Mouse (Mus musculus): ENCODE data around the gene Prrg4. TPM values are rescaled to one million over a fixed set of nuclear protein-coding genes. Genes with fewer than 3 reads are reported as not detected.

The Prrg4 gene
- total and polyA plus RNA-seq, 3 experiments: not detected

DNA sequence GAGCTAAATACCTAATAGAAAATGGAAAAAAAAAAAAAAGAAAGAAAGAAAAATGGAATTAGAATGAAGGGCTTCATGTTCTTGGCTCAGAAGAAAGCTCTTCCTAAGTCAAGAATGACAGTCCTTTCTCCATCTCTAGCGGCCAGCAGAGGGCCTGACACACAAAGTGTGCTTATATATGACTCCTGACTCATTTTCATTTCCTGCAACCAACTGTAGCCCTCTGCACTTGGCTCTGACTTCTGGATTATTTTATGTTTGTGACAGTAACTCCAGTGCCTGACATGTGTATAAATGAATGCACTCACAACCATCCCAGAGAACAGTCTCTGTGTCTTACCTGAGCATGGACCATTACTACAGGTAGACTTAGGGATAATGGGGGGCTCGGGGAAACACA lies 2.0 kb downstream of the Prrg4 start:
- Histone ChIP-seq H3K27ac (ENCODE audit: control insufficient read depth, low read depth, low read length) (no peak overlapping the region), H3K9me3 (replicated peaks; ENCODE audit: insufficient read depth, low read length) (no peaks in the 10 kb centered on the region), H3K4me3 (ENCODE audit: control insufficient read depth in 1 of 2, insufficient read depth in 1 of 2, low read depth in 2 of 2, low read length in 2 of 2) (no peak overlapping the region), H3K27me3 (ENCODE audit: control insufficient read depth in 1 of 2, insufficient read depth in 2 of 2, low read length in 2 of 2) (peaks cover 8 to 10% of the 10 kb centered on the region in 2 experiments; a peak in 3 of 4 replicates), H3K79me2 (ENCODE audit: control insufficient read depth, insufficient read depth, low read length, poor library complexity) (no peaks in the 10 kb centered on the region), H3K36me3 (ENCODE audit: control insufficient read depth in 1 of 2, insufficient read depth in 2 of 2, low read length in 2 of 2) (no peaks in the 10 kb centered on the region), H3K9ac (ENCODE audit: control insufficient read depth, low read depth, low read length, poor library complexity, severe bottlenecking) (no peak overlapping the region), H3K4me1 (ENCODE audit: control insufficient read depth in 1 of 2, insufficient read depth in 2 of 2, low read length in 2 of 2) (no peaks in the 10 kb centered on the region)
- TF ChIP-seq CTCF (IDR thresholded peaks at IDR 0.05 in 2 of 3, conservative IDR thresholded peaks at IDR 0.05 in 1 of 3; ENCODE audit: control insufficient read depth in 1 of 3, insufficient read depth in 1 of 3, low read depth in 2 of 3, low read length in 3 of 3, poor library complexity in 1 of 3, severe bottlenecking in 1 of 3): peak in 1 of 3 experiments; percentile 35; a peak in 3 of 6 replicates
- peak; percentile 32 for TF ChIP-seq SMC3 (IDR thresholded peaks at IDR 0.05; ENCODE audit: low read depth, low read length)
- TF ChIP-seq MYB (IDR thresholded peaks at IDR 0.05; ENCODE audit: low read depth, low read length): no peak
- no peak for TF ChIP-seq CHD1 (IDR thresholded peaks at IDR 0.05; ENCODE audit: low read depth, low read length)
- TF ChIP-seq RCOR1 (IDR thresholded peaks at IDR 0.05; ENCODE audit: low read depth, low read length): no peak
- no peak for TF ChIP-seq NELFE (IDR thresholded peaks at IDR 0.05; ENCODE audit: low read depth, low read length)
- TF ChIP-seq USF1 (IDR thresholded peaks at IDR 0.05; ENCODE audit: low read depth, low read length): no peak
- no peak for TF ChIP-seq MAFK (IDR thresholded peaks at IDR 0.05; ENCODE audit: borderline replicate concordance, low read depth, low read length)
- TF ChIP-seq ZKSCAN1 (IDR thresholded peaks at IDR 0.05; ENCODE audit: low read depth, low read length): no peak
- no peak for TF ChIP-seq ETS1 (IDR thresholded peaks at IDR 0.05; ENCODE audit: low read depth, low read length)
- TF ChIP-seq TAL1 (IDR thresholded peaks at IDR 0.05; ENCODE audit: low read length): no peak
- no peak for TF ChIP-seq ZNF384 (IDR thresholded peaks at IDR 0.05; ENCODE audit: low read depth, low read length)
- no peak for TF ChIP-seq ZMIZ1 (IDR thresholded peaks at IDR 0.05; ENCODE audit: low read depth, low read length)
- TF ChIP-seq MAX (IDR thresholded peaks at IDR 0.05; ENCODE audit: low read length): no peak
- TF ChIP-seq HCFC1 (IDR thresholded peaks at IDR 0.05; ENCODE audit: low read depth, low read length): no peak
- TF ChIP-seq TCF12 (IDR thresholded peaks at IDR 0.05; ENCODE audit: low read depth, low read length): no peak
- TF ChIP-seq NRF1 (IDR thresholded peaks at IDR 0.05; ENCODE audit: insufficient read depth, low read depth, low read length, poor library complexity, severe bottlenecking): no peak
- no peak for TF ChIP-seq MXI1 (IDR thresholded peaks at IDR 0.05; ENCODE audit: low read depth, low read length)
- DNase-seq (ENCODE audit: low read depth, low spot score): peak; percentile 43

GRCm38 (mm10) chr2:104846638-104847414 lies 2.9 kb downstream of the Prrg4 start:
- H3K4me1 ChIP-seq (ENCODE audit: control insufficient read depth in 1 of 2, insufficient read depth in 2 of 2, low read length in 2 of 2): no peaks in the 10 kb centered on the region
- DNase-seq (ENCODE audit: low read depth, low spot score): no peak
- no peak for TF ChIP-seq RCOR1 (IDR thresholded peaks at IDR 0.05; ENCODE audit: low read depth, low read length)
- TF ChIP-seq EP300 (IDR thresholded peaks at IDR 0.05; ENCODE audit: low read depth in 1 of 2, low read length in 2 of 2): no peak
- H3K9me3 ChIP-seq (replicated peaks; ENCODE audit: insufficient read depth, low read length): no peaks in the 10 kb centered on the region
- H3K27me3 ChIP-seq (ENCODE audit: control insufficient read depth in 1 of 2, insufficient read depth in 2 of 2, low read length in 2 of 2): peaks cover 6 to 10% of the 10 kb centered on the region in 2 experiments; a peak in 3 of 4 replicates
- no peak overlapping the region for H3K27ac ChIP-seq (ENCODE audit: control insufficient read depth, low read depth, low read length)
- no peaks in the 10 kb centered on the region for H3K36me3 ChIP-seq (ENCODE audit: control insufficient read depth in 1 of 2, insufficient read depth in 2 of 2, low read length in 2 of 2)
- H3K4me3 ChIP-seq (ENCODE audit: control insufficient read depth in 1 of 2, insufficient read depth in 1 of 2, low read depth in 2 of 2, low read length in 2 of 2): no peak overlapping the region
- no peaks in the 10 kb centered on the region for H3K79me2 ChIP-seq (ENCODE audit: control insufficient read depth, insufficient read depth, low read length, poor library complexity)
- H3K9ac ChIP-seq (ENCODE audit: control insufficient read depth, low read depth, low read length, poor library complexity, severe bottlenecking): no peak overlapping the region

Data from MEL (cell line).